Mouse (Mus musculus): ENCODE results near the gene Nr1d1.

Nr1d1 gene

GRCm38 (mm10) chr11:98774582-98775347 is at the start of gene Nr1d1:
Gene Nr1d1 (minus strand): TSS chr11:98775333.
- no peak for DNase-seq (ENCODE audit: extremely low spot score, low read depth, low spot score)

GRCm38 (mm10) chr11:98820968-98821367 is 45.8 kb upstream of the Nr1d1 start:
- no peak for DNase-seq (ENCODE audit: extremely low spot score, low read depth, low spot score)

- no peak for DNase-seq (ENCODE audit: extremely low spot score, low read depth, low spot score)
Measured at GRCm38 (mm10) chr11:98816706-98817239, 41.6 kb upstream of the Nr1d1 start.

GRCm38 (mm10) chr11:98810686-98811085 is 35.6 kb upstream of the Nr1d1 start:
- DNase-seq (ENCODE audit: extremely low spot score, low read depth, low spot score), result no peak

- peak; percentile 94 for DNase-seq (ENCODE audit: extremely low spot score, low read depth, low spot score)
Measured at GRCm38 (mm10) chr11:98809457-98810290, 34.5 kb upstream of the Nr1d1 start.

GRCm38 (mm10) chr11:98808417-98808816 is 33.3 kb upstream of the Nr1d1 start:
- DNase-seq (ENCODE audit: extremely low spot score, low read depth, low spot score), result no peak

- no peak for DNase-seq (ENCODE audit: extremely low spot score, low read depth, low spot score)
Measured at GRCm38 (mm10) chr11:98804605-98805004, 29.5 kb upstream of the Nr1d1 start, which contains the start of gene Casc3. Gene Casc3 (plus strand): TSS chr11:98804905.

- DNase-seq (ENCODE audit: extremely low spot score, low read depth, low spot score), result no peak
Measured at GRCm38 (mm10) chr11:98797909-98798308, 22.8 kb upstream of the Nr1d1 start.

- no peak for DNase-seq (ENCODE audit: extremely low spot score, low read depth, low spot score)
Measured at GRCm38 (mm10) chr11:98797306-98797705, 22.2 kb upstream of the Nr1d1 start.

- DNase-seq (ENCODE audit: extremely low spot score, low read depth, low spot score), result no peak
Measured at GRCm38 (mm10) chr11:98796515-98797216, 21.5 kb upstream of the Nr1d1 start.

- DNase-seq (ENCODE audit: extremely low spot score, low read depth, low spot score), result no peak
Measured at GRCm38 (mm10) chr11:98795714-98796514, 20.8 kb upstream of the Nr1d1 start.

GRCm38 (mm10) chr11:98795015-98795713 is 20.0 kb upstream of the Nr1d1 start, which contains the start of gene Msl1:
Gene Msl1 (plus strand): TSS chr11:98795516.
- DNase-seq (ENCODE audit: extremely low spot score, low read depth, low spot score), result no peak

- DNase-seq (ENCODE audit: extremely low spot score, low read depth, low spot score), result no peak
Measured at GRCm38 (mm10) chr11:98794469-98795014, 19.4 kb upstream of the Nr1d1 start.

GRCm38 (mm10) chr11:98792081-98792480 is 16.9 kb upstream of the Nr1d1 start:
- no peak for DNase-seq (ENCODE audit: extremely low spot score, low read depth, low spot score)

- DNase-seq (ENCODE audit: extremely low spot score, low read depth, low spot score), result no peak
Measured at GRCm38 (mm10) chr11:98791448-98791847, 16.3 kb upstream of the Nr1d1 start.

GRCm38 (mm10) chr11:98790631-98791205 is 15.6 kb upstream of the Nr1d1 start:
- DNase-seq (ENCODE audit: extremely low spot score, low read depth, low spot score), result no peak

- no peak for DNase-seq (ENCODE audit: extremely low spot score, low read depth, low spot score)
Measured at GRCm38 (mm10) chr11:98789824-98790223, 14.7 kb upstream of the Nr1d1 start.

GRCm38 (mm10) chr11:98789219-98789807 is 14.2 kb upstream of the Nr1d1 start:
- DNase-seq (ENCODE audit: extremely low spot score, low read depth, low spot score), result no peak

Data from hindlimb bud, embryonic 11.5 days (tissue).